Mouse (Mus musculus): Measurements from ENCODE around the gene Ace3. TPM values are rescaled to one million over a fixed set of nuclear protein-coding genes. Genes with fewer than 3 reads are reported as not detected.

Gene Ace3
- not detected in 4 replicates for total RNA-seq (2023)

GRCm38 (mm10) chr11:105994375-105994774, at the start of gene Ace3:
TSS of gene Ace3 (plus strand) at chr11:105994675.

GRCm38 (mm10) chr11:105952911-105953386, 41.5 kb upstream of the Ace3 start, which contains the start of gene Cyb561:
TSS of gene Cyb561 (minus strand) at chr11:105953336.

GRCm38 (mm10) chr11:105967741-105968574, 26.5 kb upstream of the Ace3 start, which contains the start of gene Ace:
TSS of gene Ace (plus strand) at chr11:105967945.

GRCm38 (mm10) chr11:106007821-106008220, 13.3 kb downstream of the Ace3 start, which contains the start of gene Kcnh6:
TSS of gene Kcnh6 (plus strand) at chr11:106008124.

GRCm38 (mm10) chr11:106036548-106037417, 42.3 kb downstream of the Ace3 start, which contains the start of gene Dcaf7:
TSS of gene Dcaf7 (plus strand) at chr11:106036872.

Other genes starting within 250 kb of the Ace3 start
- 0.39 TPM in 1 of 4 replicates, not detected in the others for gene Cyb561, start 41.3 kb upstream of the Ace3 start, total RNA-seq (2023)
- 0.15 to 0.25 TPM (median 0.18 TPM) in 3 of 4 replicates, not detected in the other for gene Ace, start 26.7 kb upstream of the Ace3 start, total RNA-seq (2023)
- 0.16 to 0.35 TPM (median 0.21 TPM) in 3 of 4 replicates, not detected in the other for gene Kcnh6, start 13.4 kb downstream of the Ace3 start, total RNA-seq (2023)
- 68.4 to 70.5 TPM (median 68.9 TPM) in 4 replicates for gene Dcaf7, start 42.2 kb downstream of the Ace3 start, total RNA-seq (2023)
- gene Taco1, start 71.4 kb downstream of the Ace3 start, total RNA-seq (2023), result 6.9 to 9.6 TPM (median 8.7 TPM) in 4 replicates
- gene Map3k3, start 89.9 kb downstream of the Ace3 start, total RNA-seq (2023), result 123 to 133 TPM (median 131 TPM) in 4 replicates
- gene Gm10840, start 166.2 kb downstream of the Ace3 start, total RNA-seq (2023), result 6.0 to 12.4 TPM (median 8.7 TPM) in 4 replicates
- 449 to 469 TPM (median 459 TPM) in 4 replicates for gene Limd2, start 166.2 kb downstream of the Ace3 start, total RNA-seq (2023)
- 40.6 to 45.5 TPM (median 44.0 TPM) in 4 replicates for gene Strada, start 207.5 kb downstream of the Ace3 start, total RNA-seq (2023)
- gene Ccdc47, start 221.7 kb downstream of the Ace3 start, total RNA-seq (2023), result 34.5 to 46.0 TPM (median 40.2 TPM) in 4 replicates
- 62.9 to 70.1 TPM (median 66.8 TPM) in 4 replicates for gene Ddx42, start 222.3 kb downstream of the Ace3 start, total RNA-seq (2023)